Mouse (Mus musculus): ENCODE measurements at regions not wholly inside any gene's neighbourhood (a gene's known extent, or its start where the extent isn't known, plus 50 kb on each side); places are given as distances from the start of the nearest gene placed in this dataset.
A peak's percentile ranks its signal among the peaks of the same experiment; 100 is the strongest.

DNA sequence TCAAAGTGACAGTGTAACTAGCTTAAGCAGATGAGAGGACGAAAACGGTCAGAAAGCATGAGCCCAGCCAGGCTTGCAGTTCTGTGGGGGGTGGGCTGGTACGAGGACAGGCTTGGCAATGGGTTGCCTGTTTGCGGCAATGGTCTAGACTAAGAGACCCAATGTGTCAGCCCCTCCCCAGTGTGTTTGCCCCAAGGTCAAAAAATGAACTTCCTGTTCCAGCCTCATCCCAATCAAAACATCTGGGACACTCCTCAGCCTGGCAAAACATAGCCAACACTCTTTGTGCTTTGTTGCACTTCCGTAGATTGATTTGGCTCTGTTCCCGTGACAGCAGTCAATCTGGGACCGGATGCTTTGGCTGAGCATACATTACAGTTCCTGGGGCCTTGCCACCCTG is 132.7 kb upstream of the Ces5a start:
- no peak overlapping the region for H3K4me3 ChIP-seq (ENCODE audit: insufficient read depth, poor library complexity, severe bottlenecking)
- no peak for TF ChIP-seq CTCF (IDR thresholded peaks at IDR 0.05; ENCODE audit: control insufficient read depth, insufficient read depth, insufficient read length)
- no peak for TF ChIP-seq CEBPB (IDR thresholded peaks at IDR 0.05; ENCODE audit: low read depth)
- TF ChIP-seq MYOD1 (IDR thresholded peaks at IDR 0.05; ENCODE audit: control insufficient read depth, insufficient read length, low read depth) = no peak
- no peak for TF ChIP-seq MAX (IDR thresholded peaks at IDR 0.05)
- no peak for TF ChIP-seq USF1 (IDR thresholded peaks at IDR 0.05; ENCODE audit: low read depth)
- TF ChIP-seq FOSL1 (IDR thresholded peaks at IDR 0.05; ENCODE audit: insufficient read depth, low read length, poor library complexity, severe bottlenecking) = no peak
- no peak for TF ChIP-seq MYOG (IDR thresholded peaks at IDR 0.05; ENCODE audit: control insufficient read depth, extremely low read depth, insufficient read length)
- H3K36me3 ChIP-seq (ENCODE audit: control insufficient read depth, insufficient read depth) = no peaks in the 10 kb centered on the region
- no peak overlapping the region for H3ac ChIP-seq (ENCODE audit: control insufficient read depth, insufficient read length, low read depth)
- H3K27me3 ChIP-seq (ENCODE audit: control insufficient read depth, insufficient read depth, insufficient read length) = no peaks in the 10 kb centered on the region
- no peaks in the 10 kb centered on the region for H3K79me3 ChIP-seq (ENCODE audit: low read depth)
- H3K79me2 ChIP-seq (ENCODE audit: control insufficient read depth, insufficient read depth) = no peaks in the 10 kb centered on the region

GRCm38 (mm10) chr8:93674721-93675120 is 135.0 kb upstream of the Gnao1 start:
- TF ChIP-seq CEBPB (IDR thresholded peaks at IDR 0.05; ENCODE audit: low read depth) (no peak), MAX (IDR thresholded peaks at IDR 0.05) (no peak), MYOD1 (IDR thresholded peaks at IDR 0.05; ENCODE audit: control insufficient read depth, insufficient read length, low read depth) (no peak), USF1 (IDR thresholded peaks at IDR 0.05; ENCODE audit: low read depth) (no peak), FOSL1 (IDR thresholded peaks at IDR 0.05; ENCODE audit: insufficient read depth, low read length, poor library complexity, severe bottlenecking) (no peak), MYOG (IDR thresholded peaks at IDR 0.05; ENCODE audit: control insufficient read depth, extremely low read depth, insufficient read length) (no peak), CTCF (IDR thresholded peaks at IDR 0.05; ENCODE audit: control insufficient read depth, insufficient read depth, insufficient read length) (no peak)
- H3ac ChIP-seq (ENCODE audit: control insufficient read depth, insufficient read length, low read depth) = no peak overlapping the region
- no peak overlapping the region for H3K4me3 ChIP-seq (ENCODE audit: insufficient read depth, poor library complexity, severe bottlenecking)
- no peaks in the 10 kb centered on the region for H3K79me2 ChIP-seq (ENCODE audit: control insufficient read depth, insufficient read depth)
- H3K27me3 ChIP-seq (ENCODE audit: control insufficient read depth, insufficient read depth, insufficient read length) = no peaks in the 10 kb centered on the region
- H3K36me3 ChIP-seq (ENCODE audit: control insufficient read depth, insufficient read depth) = no peaks in the 10 kb centered on the region
- no peaks in the 10 kb centered on the region for H3K79me3 ChIP-seq (ENCODE audit: low read depth)

DNA sequence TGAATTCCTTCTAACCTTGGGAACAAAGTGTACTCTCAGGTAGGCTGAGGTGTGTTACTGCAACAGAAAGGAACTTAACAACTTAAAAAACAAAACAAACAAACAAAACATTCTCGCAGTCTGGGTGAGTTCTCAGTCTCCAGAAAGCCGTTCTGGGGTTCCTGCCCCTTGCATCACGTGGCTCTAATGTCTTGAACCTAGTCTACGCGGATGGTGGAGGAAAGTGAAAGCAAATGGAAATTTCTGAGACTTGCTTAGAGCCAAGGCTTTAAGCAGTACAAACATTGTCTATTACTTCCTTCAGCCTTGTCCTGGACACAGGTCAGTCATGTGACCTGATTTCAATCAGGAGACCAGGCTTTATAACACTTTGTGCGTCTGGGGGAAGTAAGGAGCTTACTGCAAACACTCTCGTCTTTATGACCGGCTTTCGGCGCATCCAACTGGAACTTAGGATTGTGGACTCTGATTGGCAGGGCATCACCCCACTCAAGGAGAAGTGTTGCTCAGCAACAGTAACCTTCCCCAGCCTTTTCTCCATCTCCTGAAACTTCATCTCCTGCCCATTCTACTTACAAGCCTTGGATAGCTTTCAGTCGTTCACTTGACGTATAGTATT is 125.9 kb upstream of the Gnao1 start:
- no peaks in the 10 kb centered on the region for H3K27me3 ChIP-seq (ENCODE audit: control insufficient read depth, insufficient read depth, insufficient read length)
- no peaks in the 10 kb centered on the region for H3K79me3 ChIP-seq (ENCODE audit: low read depth)
- no peaks in the 10 kb centered on the region for H3K36me3 ChIP-seq (ENCODE audit: control insufficient read depth, insufficient read depth)
- H3ac ChIP-seq (ENCODE audit: control insufficient read depth, insufficient read length, low read depth) = no peak overlapping the region
- H3K79me2 ChIP-seq (ENCODE audit: control insufficient read depth, insufficient read depth) = no peaks in the 10 kb centered on the region
- TF ChIP-seq USF1 (IDR thresholded peaks at IDR 0.05; ENCODE audit: low read depth) = peak; percentile 5
- no peak for TF ChIP-seq CTCF (IDR thresholded peaks at IDR 0.05; ENCODE audit: control insufficient read depth, insufficient read depth, insufficient read length)
- no peak overlapping the region for H3K4me3 ChIP-seq (ENCODE audit: insufficient read depth, poor library complexity, severe bottlenecking)

GRCm38 (mm10) chr8:93684392-93684791 is 125.4 kb upstream of the Gnao1 start:
- TF ChIP-seq MYOD1 (IDR thresholded peaks at IDR 0.05; ENCODE audit: control insufficient read depth, insufficient read length, low read depth) (no peak), USF1 (IDR thresholded peaks at IDR 0.05; ENCODE audit: low read depth) (no peak), FOSL1 (IDR thresholded peaks at IDR 0.05; ENCODE audit: insufficient read depth, low read length, poor library complexity, severe bottlenecking) (peak; percentile 90), CTCF (IDR thresholded peaks at IDR 0.05; ENCODE audit: control insufficient read depth, insufficient read depth, insufficient read length) (no peak), CEBPB (IDR thresholded peaks at IDR 0.05; ENCODE audit: low read depth) (peak; percentile 94), MAX (IDR thresholded peaks at IDR 0.05) (no peak), MYOG (IDR thresholded peaks at IDR 0.05; ENCODE audit: control insufficient read depth, extremely low read depth, insufficient read length) (no peak)
- Histone ChIP-seq H3ac (ENCODE audit: control insufficient read depth, insufficient read length, low read depth) (no peak overlapping the region), H3K79me3 (ENCODE audit: low read depth) (no peaks in the 10 kb centered on the region), H3K4me3 (ENCODE audit: insufficient read depth, poor library complexity, severe bottlenecking) (no peak overlapping the region), H3K79me2 (ENCODE audit: control insufficient read depth, insufficient read depth) (no peaks in the 10 kb centered on the region), H3K27me3 (ENCODE audit: control insufficient read depth, insufficient read depth, insufficient read length) (no peaks in the 10 kb centered on the region), H3K36me3 (ENCODE audit: control insufficient read depth, insufficient read depth) (no peaks in the 10 kb centered on the region)

DNA sequence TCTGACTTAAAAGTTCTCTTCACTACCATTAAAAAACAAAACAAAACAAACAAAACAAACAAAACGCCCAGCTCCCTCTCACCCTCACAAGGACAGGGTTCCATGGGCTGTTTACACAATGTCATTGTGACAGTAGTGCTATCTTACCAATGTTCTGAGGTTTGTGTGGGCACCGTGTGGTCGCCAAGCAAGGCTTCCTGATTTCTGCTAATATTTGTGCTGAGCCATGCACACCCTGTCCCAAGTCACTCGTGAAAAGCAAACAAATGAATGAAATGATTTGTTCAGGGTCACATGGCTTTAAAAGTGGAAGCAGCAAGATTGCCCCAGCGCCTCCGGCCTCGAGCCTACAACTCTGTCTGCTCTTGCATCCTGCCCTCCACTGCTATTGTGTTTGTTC is 120.9 kb upstream of the Gnao1 start:
- H3K79me2 ChIP-seq (ENCODE audit: control insufficient read depth, insufficient read depth) = no peaks in the 10 kb centered on the region
- no peak overlapping the region for H3ac ChIP-seq (ENCODE audit: control insufficient read depth, insufficient read length, low read depth)
- no peaks in the 10 kb centered on the region for H3K27me3 ChIP-seq (ENCODE audit: control insufficient read depth, insufficient read depth, insufficient read length)
- TF ChIP-seq MAX (IDR thresholded peaks at IDR 0.05) = no peak
- TF ChIP-seq MYOG (IDR thresholded peaks at IDR 0.05; ENCODE audit: control insufficient read depth, extremely low read depth, insufficient read length) = no peak
- H3K4me3 ChIP-seq (ENCODE audit: insufficient read depth, poor library complexity, severe bottlenecking) = no peak overlapping the region
- no peaks in the 10 kb centered on the region for H3K36me3 ChIP-seq (ENCODE audit: control insufficient read depth, insufficient read depth)
- H3K79me3 ChIP-seq (ENCODE audit: low read depth) = no peaks in the 10 kb centered on the region

DNA sequence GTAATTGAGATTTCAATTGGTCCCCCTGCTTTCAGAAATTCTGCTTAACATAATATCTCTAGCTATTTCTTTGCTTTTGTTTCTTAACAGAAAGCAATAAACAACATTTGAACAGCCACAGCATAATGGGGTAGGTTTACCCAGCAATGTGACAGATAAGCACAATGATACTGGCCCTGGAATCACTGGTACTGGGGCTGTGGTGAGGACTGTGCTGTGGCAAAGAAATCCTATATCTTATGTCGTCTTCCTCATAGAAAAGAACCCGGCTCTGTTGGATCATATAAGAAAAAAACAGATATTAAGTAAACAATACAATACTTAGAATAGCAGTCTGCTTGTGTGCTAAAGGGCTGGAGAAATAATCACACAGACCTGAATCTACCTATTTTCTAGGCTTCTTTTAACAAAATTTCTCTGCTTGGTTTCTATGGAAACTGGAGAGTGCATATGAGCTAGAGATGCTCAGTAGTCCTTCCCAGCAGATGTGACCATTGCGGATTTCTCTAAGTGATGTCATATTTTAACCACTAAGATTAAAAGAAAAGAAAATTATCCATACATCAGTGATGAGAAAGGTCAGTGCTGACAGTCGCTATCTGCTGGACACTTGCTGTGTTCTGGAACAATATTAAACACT is 119.8 kb upstream of the Gnao1 start:
- Histone ChIP-seq H3K36me3 (ENCODE audit: control insufficient read depth, insufficient read depth) (no peaks in the 10 kb centered on the region), H3K79me3 (ENCODE audit: low read depth) (no peaks in the 10 kb centered on the region), H3K4me3 (ENCODE audit: insufficient read depth, poor library complexity, severe bottlenecking) (no peak overlapping the region), H3K27me3 (ENCODE audit: control insufficient read depth, insufficient read depth, insufficient read length) (no peaks in the 10 kb centered on the region), H3ac (ENCODE audit: control insufficient read depth, insufficient read length, low read depth) (no peak overlapping the region), H3K79me2 (ENCODE audit: control insufficient read depth, insufficient read depth) (no peaks in the 10 kb centered on the region)
- no peak for TF ChIP-seq USF1 (IDR thresholded peaks at IDR 0.05; ENCODE audit: low read depth)
- TF ChIP-seq MYOG (IDR thresholded peaks at IDR 0.05; ENCODE audit: control insufficient read depth, extremely low read depth, insufficient read length) = no peak
- no peak for TF ChIP-seq FOSL1 (IDR thresholded peaks at IDR 0.05; ENCODE audit: insufficient read depth, low read length, poor library complexity, severe bottlenecking)
- no peak for TF ChIP-seq MAX (IDR thresholded peaks at IDR 0.05)
- no peak for TF ChIP-seq CTCF (IDR thresholded peaks at IDR 0.05; ENCODE audit: control insufficient read depth, insufficient read depth, insufficient read length)
